Mouse (Mus musculus) cortical plate, adult 2 months (tissue): ENCODE results near the gene Ntn5. TPM values are rescaled to one million over a fixed set of nuclear protein-coding genes. Genes with fewer than 3 reads are reported as not detected.
"Not testable (repeated sequence)": the region's sequence is repeated elsewhere in the genome, so short reads cannot be mapped to it uniquely, and the experiment has no call there.

Source experiments
- H3K27ac ChIP-seq: fragments of 200-500 bp; 2 replicates; pipeline ENCODE4 v1.5.1; 2012; ENCODE audit warnings: low read length, control low read depth, inconsistent platforms; ENCODE audit not compliant: insufficient read depth
- H3K4me1 ChIP-seq: fragments of 200-500 bp; 2 replicates; pipeline ENCODE4 v1.6.1; 2011; ENCODE audit warnings: low read length; ENCODE audit not compliant: control insufficient read depth, insufficient read depth
- H3K4me3 ChIP-seq: fragments of 200-500 bp; 2 replicates; pipeline ENCODE4 v1.5.1; 2011; ENCODE audit warnings: mild to moderate bottlenecking, low read length, control low read depth; ENCODE audit not compliant: insufficient read depth
- CTCF ChIP-seq: fragments of 200-500 bp; IDR thresholded peaks from 2 replicates; pipeline ENCODE4 v1.5.1; 2011; ENCODE audit warnings: mild to moderate bottlenecking, control low read depth, low read length; ENCODE audit not compliant: insufficient read depth; ENCODE audit errors: extremely low read depth
- POLR2A ChIP-seq: fragments of 200-500 bp; IDR thresholded peaks from 2 replicates; pipeline ENCODE4 v1.6.1; 2011; ENCODE audit warnings: mild to moderate bottlenecking, low read length, control low read depth; ENCODE audit not compliant: insufficient read depth; ENCODE audit errors: extremely low read depth
- polyA plus RNA-seq: library from polyadenylated mRNA; depleted of rRNA; stranded (reverse); fragments of >200 nt; gene quantifications from 2 replicates; pipeline ENCODE4 v1.2.3, GENCODE M21; 2012

Ntn5 gene
- polyA plus RNA-seq, 1 experiment = 20.9 TPM

GRCm38 (mm10) chr7:45641391-45642040, 42.3 kb upstream of the Ntn5 start:
- TF ChIP-seq POLR2A (no peak), CTCF (no peak)
- Histone ChIP-seq H3K27ac (no peak overlapping the region), H3K4me3 (no peak overlapping the region), H3K4me1 (no peaks in the 10 kb centered on the region; the same call in 1 of the 2 replicates)

GRCm38 (mm10) chr7:45642083-45642482, 41.7 kb upstream of the Ntn5 start:
- Histone ChIP-seq H3K4me1 (no peaks in the 10 kb centered on the region; the same call in 1 of the 2 replicates), H3K27ac (no peak overlapping the region), H3K4me3 (no peak overlapping the region)
- no peak for TF ChIP-seq POLR2A
- TF ChIP-seq CTCF = no peak

- peak overlapping the region; percentile 43 for H3K4me3 ChIP-seq
- H3K27ac ChIP-seq = no peak overlapping the region
- TF ChIP-seq CTCF (no peak), POLR2A (no peak)
- no peaks in the 10 kb centered on the region; the same call in 1 of the 2 replicates for H3K4me1 ChIP-seq
Measured at GRCm38 (mm10) chr7:45642503-45643255, 41.1 kb upstream of the Ntn5 start.

- H3K27ac ChIP-seq = 0 out of 2 replicates have a peak overlapping the region, but pooled peaks have one; percentile 33
- H3K4me3 ChIP-seq = peak overlapping the region; percentile 43
- no peaks in the 10 kb centered on the region for H3K4me1 ChIP-seq
- TF ChIP-seq POLR2A (peak; percentile 64), CTCF (no peak)
Measured at GRCm38 (mm10) chr7:45643441-45644178, 40.2 kb upstream of the Ntn5 start.

GRCm38 (mm10) chr7:45644183-45644582, 39.6 kb upstream of the Ntn5 start:
- no peaks in the 10 kb centered on the region for H3K4me1 ChIP-seq
- H3K4me3 ChIP-seq = peak overlapping the region; percentile 31
- TF ChIP-seq CTCF (no peak), POLR2A (peak; percentile 81)

GRCm38 (mm10) chr7:45644872-45645590, 38.8 kb upstream of the Ntn5 start:
- H3K4me1 ChIP-seq = no peaks in the 10 kb centered on the region
- H3K4me3 ChIP-seq = peak overlapping the region; percentile 31
- H3K27ac ChIP-seq = peak overlapping the region; percentile 1; the same call in 1 of the 2 replicates
- TF ChIP-seq CTCF (no peak), POLR2A (no peak)

More at GRCm38 (mm10) chr7:45644183-45644582, 39.6 kb upstream of the Ntn5 start:
- H3K27ac ChIP-seq = peak overlapping the region; percentile 1; the same call in 1 of the 2 replicates

GRCm38 (mm10) chr7:45645591-45645971, 38.2 kb upstream of the Ntn5 start:
- H3K4me3 ChIP-seq = no peak overlapping the region
- TF ChIP-seq POLR2A (no peak), CTCF (no peak)
- no peaks in the 10 kb centered on the region for H3K4me1 ChIP-seq
- no peak overlapping the region for H3K27ac ChIP-seq

- Histone ChIP-seq H3K4me1 (no peaks in the 10 kb centered on the region), H3K27ac (no peak overlapping the region), H3K4me3 (no peak overlapping the region)
- TF ChIP-seq POLR2A = no peak
- TF ChIP-seq CTCF = no peak
Measured at GRCm38 (mm10) chr7:45646671-45647070, 37.2 kb upstream of the Ntn5 start.

GRCm38 (mm10) chr7:45649351-45649750, 34.5 kb upstream of the Ntn5 start:
- Histone ChIP-seq H3K27ac (no peak overlapping the region), H3K4me3 (no peak overlapping the region), H3K4me1 (no peaks in the 10 kb centered on the region)
- TF ChIP-seq CTCF = no peak
- TF ChIP-seq POLR2A = no peak

- not testable (repeated sequence) for H3K4me1 ChIP-seq, H3K4me3 ChIP-seq, H3K27ac ChIP-seq
Measured at GRCm38 (mm10) chr7:45650484-45650883, 33.3 kb upstream of the Ntn5 start.
